Mouse (Mus musculus): Measurements from ENCODE around the gene Gpr182. TPM values are rescaled to one million over a fixed set of nuclear protein-coding genes. Genes with fewer than 3 reads are reported as not detected.
"Not testable (repeated sequence)": the region's sequence is repeated elsewhere in the genome, so short reads cannot be mapped to it uniquely, and the experiment has no call there.

The Gpr182 gene
- total RNA-seq (2021), result 1 to 10 TPM; 2.6 to 3.9 TPM
- 7.7 and 8.6 TPM in 2 replicates for polyA plus RNA-seq (2012; rRNA removed)
- long read RNA-seq, result 0 reads

DNA sequence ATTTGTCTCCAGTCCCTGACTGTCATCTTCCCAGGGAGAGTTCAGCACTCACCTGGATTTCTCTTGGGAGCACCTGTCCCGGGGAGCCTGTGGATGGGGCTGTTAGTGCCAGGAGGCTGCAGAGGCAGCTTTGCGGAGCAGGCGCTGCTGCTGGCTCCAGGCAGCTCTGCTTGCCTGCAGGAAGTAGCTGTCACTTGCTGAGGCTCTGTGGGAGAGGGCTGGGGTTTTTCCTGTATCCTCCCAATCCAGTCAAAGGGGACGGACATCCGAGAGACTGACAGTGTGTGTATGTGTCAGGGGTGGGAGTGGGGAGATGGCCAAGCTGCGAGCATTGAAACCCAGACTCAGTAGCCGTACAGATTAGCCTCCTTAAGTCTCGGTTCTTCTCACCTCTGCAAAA, at the start of gene Gpr182:
TSS of gene Gpr182 (minus strand) at position 185 of the 400 bp plus-strand sequence.
- intact Hi-C loops (cut with DNase I), result no loop called here
- Histone ChIP-seq H3K9ac (ENCODE audit: low read depth, low read length) (peak within 1 kb of the TSS; percentile 34), H3K27ac (peak within 1 kb of the TSS; percentile 48), H3K79me2 (replicated peaks; ENCODE audit: control insufficient read depth, insufficient read depth, low read length) (no peaks in the 10 kb centered on the region), H3K4me1 (ENCODE audit: control insufficient read depth, insufficient read depth, low read length) (peaks cover 9% of the 10 kb centered on the region), H3K4me3 (peak within 1 kb of the TSS; percentile 54), H3K27me3 (ENCODE audit: control insufficient read depth, insufficient read depth, low read length) (no peaks in the 10 kb centered on the region), H3K36me3 (ENCODE audit: control insufficient read depth, insufficient read depth, low read length) (peaks cover 2% of the 10 kb centered on the region; the same call in 1 of the 2 replicates)
- peak; percentile 53 to 60 for DNase-seq
- WGBS, result 28% methylated on average over 8 of the region's 8 CpGs
- TF ChIP-seq CTCF (IDR thresholded peaks at IDR 0.05), result no peak
- peak; percentile 88 for TF ChIP-seq POLR2A (IDR thresholded peaks at IDR 0.05; ENCODE audit: insufficient read depth, low read depth, low read length)
- TF ChIP-seq EP300 (IDR thresholded peaks at IDR 0.05; ENCODE audit: insufficient read depth, low read depth, low read length), result peak; percentile 52; the same call in 1 of the 2 replicates

DNA sequence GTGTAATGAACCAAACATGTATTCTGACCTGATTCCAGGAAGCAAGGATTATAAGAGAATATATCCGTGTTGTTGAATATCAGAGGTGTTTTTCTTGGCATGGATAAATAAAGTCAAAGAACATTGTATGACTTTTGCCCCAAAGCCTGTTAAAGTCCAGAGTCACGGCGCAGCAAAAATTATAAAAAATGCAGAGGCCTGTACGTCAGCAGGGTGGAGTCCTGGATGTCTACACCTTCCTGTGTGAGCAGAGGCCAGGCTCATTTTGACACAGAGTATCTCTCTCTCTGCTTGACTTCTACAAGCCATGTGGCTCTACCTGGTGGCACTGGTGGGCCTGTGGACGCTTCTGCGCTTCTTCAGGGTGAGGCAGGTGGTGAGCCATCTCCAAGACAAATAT, 49.4 kb upstream of the Gpr182 start, which contains the start of gene Rdh16:
TSS of gene Rdh16 (plus strand) at position 262 of the 400 bp plus-strand sequence.
- no peak within 1 kb of the TSS for H3K9ac ChIP-seq (ENCODE audit: low read depth, low read length)
- no peak within 1 kb of the TSS for H3K4me3 ChIP-seq
- intact Hi-C loops (cut with DNase I), result no loop called here
- no peaks in the 10 kb centered on the region for H3K4me1 ChIP-seq (ENCODE audit: control insufficient read depth, insufficient read depth, low read length)
- H3K27me3 ChIP-seq (ENCODE audit: control insufficient read depth, insufficient read depth, low read length), result no peaks in the 10 kb centered on the region
- no peaks in the 10 kb centered on the region for H3K79me2 ChIP-seq (replicated peaks; ENCODE audit: control insufficient read depth, insufficient read depth, low read length)
- WGBS, result 74% methylated on average over 6 of the region's 6 CpGs
- H3K36me3 ChIP-seq (ENCODE audit: control insufficient read depth, insufficient read depth, low read length), result no peaks in the 10 kb centered on the region
- no peak within 1 kb of the TSS for H3K27ac ChIP-seq
- TF ChIP-seq CTCF (IDR thresholded peaks at IDR 0.05) (no peak), EP300 (IDR thresholded peaks at IDR 0.05; ENCODE audit: insufficient read depth, low read depth, low read length) (no peak), POLR2A (IDR thresholded peaks at IDR 0.05; ENCODE audit: insufficient read depth, low read depth, low read length) (no peak)
- DNase-seq, result no peak

DNA sequence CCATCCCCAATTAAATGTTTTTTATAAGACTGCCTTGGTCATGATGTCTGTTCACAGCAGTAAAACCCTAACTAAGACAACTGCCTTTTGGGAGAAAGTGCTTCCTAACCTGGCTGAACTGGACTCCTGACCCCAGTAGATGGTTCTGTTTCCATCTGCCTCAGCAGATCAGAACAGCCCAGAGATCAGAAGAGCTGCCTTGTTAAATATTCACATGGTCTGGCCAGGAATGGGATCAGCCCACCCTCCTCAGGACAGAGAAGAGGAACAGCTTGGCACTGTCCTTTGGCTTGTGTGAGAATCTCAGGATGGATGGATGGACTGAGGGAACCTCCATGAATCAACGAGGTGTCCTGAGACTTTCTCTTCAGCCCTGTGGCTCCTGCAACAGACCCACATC, 47.8 kb upstream of the Gpr182 start:
- intact Hi-C loops (cut with DNase I), result no loop called here
- no peaks in the 10 kb centered on the region for H3K36me3 ChIP-seq (ENCODE audit: control insufficient read depth, insufficient read depth, low read length)
- 79% methylated on average over 1 of the region's 1 CpGs for WGBS

DNA sequence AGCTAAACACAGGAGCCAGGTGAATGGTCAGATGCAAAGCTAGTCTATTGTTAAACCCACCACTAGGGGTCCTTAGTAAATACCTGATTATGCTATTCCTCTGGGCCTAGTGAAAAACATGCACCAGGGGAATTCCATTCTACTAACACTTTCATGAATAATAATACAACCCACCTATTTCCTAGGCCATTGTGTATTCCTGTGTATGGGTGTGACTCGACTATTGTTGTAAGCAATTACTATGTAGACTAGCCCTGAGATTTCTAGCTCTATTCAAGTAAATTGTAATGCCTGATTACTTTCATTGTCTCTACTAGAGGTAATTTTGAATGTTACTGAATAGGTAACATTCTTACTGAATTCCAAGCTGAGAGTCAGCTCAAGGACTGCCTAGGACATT, 33.9 kb upstream of the Gpr182 start:
- H3K27ac ChIP-seq; H3K4me3 ChIP-seq; H3K9ac ChIP-seq (ENCODE audit: low read depth, low read length); H3K36me3 ChIP-seq (ENCODE audit: control insufficient read depth, insufficient read depth, low read length); H3K27me3 ChIP-seq (ENCODE audit: control insufficient read depth, insufficient read depth, low read length); DNase-seq; H3K4me1 ChIP-seq (ENCODE audit: control insufficient read depth, insufficient read depth, low read length); intact Hi-C loops (cut with DNase I); H3K79me2 ChIP-seq (replicated peaks; ENCODE audit: control insufficient read depth, insufficient read depth, low read length): not testable (repeated sequence)
- 51% methylated on average over 1 of the region's 1 CpGs for WGBS
- TF ChIP-seq CTCF (IDR thresholded peaks at IDR 0.05), result peak; percentile 16

More for the DNA sequence above, 47.8 kb upstream of the Gpr182 start:
- no peaks in the 10 kb centered on the region for H3K79me2 ChIP-seq (replicated peaks; ENCODE audit: control insufficient read depth, insufficient read depth, low read length)
- no peak overlapping the region for H3K27ac ChIP-seq
- no peak for TF ChIP-seq POLR2A (IDR thresholded peaks at IDR 0.05; ENCODE audit: insufficient read depth, low read depth, low read length)
- TF ChIP-seq CTCF (IDR thresholded peaks at IDR 0.05), result no peak
- TF ChIP-seq EP300 (IDR thresholded peaks at IDR 0.05; ENCODE audit: insufficient read depth, low read depth, low read length), result no peak
- no peak for DNase-seq
- H3K4me1 ChIP-seq (ENCODE audit: control insufficient read depth, insufficient read depth, low read length), result no peaks in the 10 kb centered on the region
- no peak overlapping the region for H3K4me3 ChIP-seq
- H3K9ac ChIP-seq (ENCODE audit: low read depth, low read length), result no peak overlapping the region
- no peaks in the 10 kb centered on the region for H3K27me3 ChIP-seq (ENCODE audit: control insufficient read depth, insufficient read depth, low read length)

DNA sequence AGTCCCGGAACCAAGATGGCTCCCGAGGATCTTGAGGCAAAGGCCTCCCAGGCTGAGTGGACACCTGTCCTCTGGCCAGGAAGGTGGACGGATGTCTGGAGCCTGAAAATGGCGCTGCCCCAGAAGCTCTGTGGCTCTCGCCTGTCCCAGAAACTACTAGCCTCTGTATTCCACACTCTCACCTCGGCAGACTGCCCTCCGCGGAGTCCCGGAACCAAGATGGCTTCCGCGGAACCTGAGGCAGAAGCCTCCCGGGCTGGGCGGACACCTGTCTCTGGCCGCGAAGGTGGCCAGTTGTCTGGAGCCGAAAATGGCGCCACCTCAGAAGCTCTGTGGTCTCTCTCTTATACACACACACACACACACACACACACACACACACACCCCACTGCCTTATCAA, 30.8 kb upstream of the Gpr182 start:
- H3K27ac ChIP-seq; H3K79me2 ChIP-seq (replicated peaks; ENCODE audit: control insufficient read depth, insufficient read depth, low read length); H3K4me1 ChIP-seq (ENCODE audit: control insufficient read depth, insufficient read depth, low read length); DNase-seq; H3K27me3 ChIP-seq (ENCODE audit: control insufficient read depth, insufficient read depth, low read length); intact Hi-C loops (cut with DNase I); H3K9ac ChIP-seq (ENCODE audit: low read depth, low read length); H3K36me3 ChIP-seq (ENCODE audit: control insufficient read depth, insufficient read depth, low read length); H3K4me3 ChIP-seq: not testable (repeated sequence)
- WGBS, result 95% methylated on average over 17 of the region's 17 CpGs

DNA sequence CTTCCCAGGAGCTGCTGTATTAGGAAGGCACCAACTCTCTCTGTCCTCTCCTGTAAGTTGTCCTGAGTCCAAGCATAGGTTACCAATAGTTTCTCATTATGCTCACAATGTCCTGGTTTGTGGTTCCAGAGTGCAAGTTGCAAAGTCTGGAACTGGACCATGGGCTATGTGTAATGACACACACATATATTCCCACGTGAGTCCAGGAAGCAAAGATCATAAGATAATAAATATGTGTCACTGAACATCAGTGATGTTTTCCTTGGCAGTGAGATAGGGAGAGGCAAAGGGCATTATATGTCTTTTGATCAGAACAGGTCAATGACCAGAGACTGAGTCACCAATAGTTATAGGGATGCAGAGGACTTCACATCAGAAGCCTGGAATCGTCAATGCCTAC, 24.5 kb upstream of the Gpr182 start, which contains the start of gene Rdh9:
TSS of gene Rdh9 (plus strand) at position 376 of the 400 bp plus-strand sequence.
- no peak for DNase-seq
- Histone ChIP-seq H3K36me3 (ENCODE audit: control insufficient read depth, insufficient read depth, low read length) (no peaks in the 10 kb centered on the region), H3K9ac (ENCODE audit: low read depth, low read length) (no peak within 1 kb of the TSS), H3K4me3 (no peak within 1 kb of the TSS), H3K27ac (no peak within 1 kb of the TSS), H3K4me1 (ENCODE audit: control insufficient read depth, insufficient read depth, low read length) (no peaks in the 10 kb centered on the region), H3K79me2 (replicated peaks; ENCODE audit: control insufficient read depth, insufficient read depth, low read length) (no peaks in the 10 kb centered on the region), H3K27me3 (ENCODE audit: control insufficient read depth, insufficient read depth, low read length) (no peaks in the 10 kb centered on the region)
- WGBS, result 59% methylated on average over 2 of the region's 2 CpGs
- no peak for TF ChIP-seq POLR2A (IDR thresholded peaks at IDR 0.05; ENCODE audit: insufficient read depth, low read depth, low read length)
- no peak for TF ChIP-seq CTCF (IDR thresholded peaks at IDR 0.05)
- no peak for TF ChIP-seq EP300 (IDR thresholded peaks at IDR 0.05; ENCODE audit: insufficient read depth, low read depth, low read length)
- intact Hi-C loops (cut with DNase I), result no loop called here

Measured in heart, adult 2 months (tissue).